Comparison of ENCODE assay signal across 15 mouse cellular contexts in genomic region chr6:145088451-145089113, GRCm38 (mm10). TPM values are rescaled to one million over a fixed set of nuclear protein-coding genes. Genes with fewer than 3 reads are reported as not detected.
DNase-seq lines count a peak whose midpoint lies in the region; ATAC-seq and TF ChIP-seq lines count a peak whose summit lies in the region.
"Had no signal": no experiment of that assay in that cellular context is flagged by ENCODE, and none has a peak within 500 bp of the region (broad histone marks: within the 10 kb centered on the region; RNA-seq: fewer than 3 reads in every experiment).

No protein-coding gene starts in this region.

- H3K79me2 ChIP-seq in heart, adult 2 months (replicated peaks; ENCODE audit: control insufficient read depth, insufficient read depth, low read length) = no peaks in the 10 kb centered on the region

- intact Hi-C loops in heart, adult 2 months (cut with DNase I) = loop anchor here (1.0 to 5.0 kb wide), 2 partner anchors 34 to 99 kb away; no protein-coding TSS in a partner anchor
- intact Hi-C loops in heart, postnatal 36 days (cut with DNase I) = loop anchor here (1.0 to 5.0 kb wide), 3 partner anchors 99 to 254 kb away; no protein-coding TSS in a partner anchor

- no peaks in the 10 kb centered on the region for H3K9me3 ChIP-seq in heart, embryonic 12.5 days (replicated peaks)
- no peaks in the 10 kb centered on the region for H3K9me3 ChIP-seq in lung, postnatal 0 days (ENCODE audit: low read length)
- H3K9me3 ChIP-seq in E14TG2a.4 (ENCODE audit: low read length) = no peaks in the 10 kb centered on the region
- no peaks in the 10 kb centered on the region for H3K9me3 ChIP-seq in liver, postnatal 0 days (ENCODE audit: low read length)
- H3K9me3 ChIP-seq: embryonic facial prominence, embryonic 12.5 days; heart, embryonic 10.5 days had no signal

- H3K36me3 ChIP-seq in heart, adult 2 months (ENCODE audit: control insufficient read depth, insufficient read depth, low read length) = no peaks in the 10 kb centered on the region
- H3K36me3 ChIP-seq in heart, embryonic 12.5 days = no peaks in the 10 kb centered on the region
- no peaks in the 10 kb centered on the region for H3K36me3 ChIP-seq in lung, postnatal 0 days (ENCODE audit: insufficient read depth, low read length)
- H3K36me3 ChIP-seq in E14TG2a.4 (ENCODE audit: insufficient read depth, low read length) = no peaks in the 10 kb centered on the region
- H3K36me3 ChIP-seq in liver, postnatal 0 days (replicated peaks; ENCODE audit: insufficient read depth, low read length) = no peaks in the 10 kb centered on the region
- H3K36me3 ChIP-seq: embryonic facial prominence, embryonic 12.5 days; G1E; heart, embryonic 10.5 days had no signal

- H3K9ac ChIP-seq in heart, adult 2 months (ENCODE audit: low read depth, low read length) = no peak overlapping the region
- no peak overlapping the region for H3K9ac ChIP-seq in heart, embryonic 12.5 days
- no peak overlapping the region for H3K9ac ChIP-seq in lung, postnatal 0 days (replicated peaks; ENCODE audit: low read depth)
- no peak overlapping the region for H3K9ac ChIP-seq in liver, postnatal 0 days (replicated peaks)
- H3K9ac ChIP-seq: embryonic facial prominence, embryonic 12.5 days had no signal

- H3K4me1 ChIP-seq in heart, adult 2 months (ENCODE audit: control insufficient read depth, insufficient read depth, low read length) = no peaks in the 10 kb centered on the region
- H3K4me1 ChIP-seq in heart, embryonic 12.5 days (replicated peaks) = peaks cover 4% of the 10 kb centered on the region
- no peaks in the 10 kb centered on the region for H3K4me1 ChIP-seq in lung, postnatal 0 days (ENCODE audit: insufficient read depth, low read depth, low read length)
- H3K4me1 ChIP-seq in lung, adult 2 months (ENCODE audit: control insufficient read depth, insufficient read depth, low read length) = no peaks in the 10 kb centered on the region
- peaks cover 62% of the 10 kb centered on the region for H3K4me1 ChIP-seq in E14TG2a.4 (replicated peaks; ENCODE audit: low read depth, low read length)
- H3K4me1 ChIP-seq in liver, postnatal 0 days (ENCODE audit: insufficient read depth) = no peaks in the 10 kb centered on the region
- H3K4me1 ChIP-seq: embryonic facial prominence, embryonic 12.5 days had no signal

- H3K27ac ChIP-seq in heart, adult 2 months = no peak overlapping the region
- H3K27ac ChIP-seq in heart, embryonic 12.5 days (ENCODE audit: poor library complexity, severe bottlenecking) = no peak overlapping the region
- H3K27ac ChIP-seq in lung, postnatal 0 days (ENCODE audit: low read length) = no peak overlapping the region
- H3K27ac ChIP-seq in liver, postnatal 0 days (ENCODE audit: low read depth) = no peak overlapping the region
- H3K27ac ChIP-seq: embryonic facial prominence, embryonic 12.5 days; heart, embryonic 10.5 days had no signal

- DNase-seq in heart, adult 2 months = no peak
- DNase-seq in lung, postnatal 0 days (ENCODE audit: low spot score) = peak; percentile 63
- DNase-seq in lung, adult 2 months = no peak
- DNase-seq in liver, postnatal 0 days = no peak
- no peak for DNase-seq in testis, postnatal 14 days (ENCODE audit: low spot score)
- no peak for DNase-seq in heart, postnatal 36 days
- DNase-seq: kidney, adult 11 months; lung, postnatal 14 days; right cerebral cortex, postnatal 4 days; thymus, adult 18-20 months had no signal

- no peak for TF ChIP-seq POLR2A in heart, adult 2 months (IDR thresholded peaks at IDR 0.05; ENCODE audit: insufficient read depth, low read depth, low read length)
- TF ChIP-seq POLR2A in lung, adult 2 months (IDR thresholded peaks at IDR 0.05; ENCODE audit: borderline replicate concordance, extremely low read depth, low read depth, low read length) = no peak

- ATAC-seq in heart, embryonic 12.5 days (ENCODE audit: insufficient number of reproducible peaks, low FRiP score) = no peak
- ATAC-seq in lung, postnatal 0 days = no peak
- ATAC-seq in liver, postnatal 0 days = no peak

- TF ChIP-seq EP300 in heart, adult 2 months (IDR thresholded peaks at IDR 0.05; ENCODE audit: insufficient read depth, low read depth, low read length) = no peak
- 0 out of 2 replicates have a peak, but pooled peaks have one; percentile 14 for TF ChIP-seq EP300 in lung, postnatal 0 days (IDR thresholded peaks at IDR 0.05)
- no peak for TF ChIP-seq EP300 in liver, postnatal 0 days (IDR thresholded peaks at IDR 0.05; ENCODE audit: low read depth)

- no peak overlapping the region for H3K4me3 ChIP-seq in heart, adult 2 months
- no peak overlapping the region for H3K4me3 ChIP-seq in heart, embryonic 12.5 days
- no peak overlapping the region for H3K4me3 ChIP-seq in lung, postnatal 0 days (ENCODE audit: low read depth, low read length)
- H3K4me3 ChIP-seq in lung, adult 2 months (replicated peaks; ENCODE audit: extremely low read depth, low read depth, low read length) = no peak overlapping the region
- H3K4me3 ChIP-seq in E14TG2a.4 (replicated peaks; ENCODE audit: low read length) = no peak overlapping the region
- H3K4me3 ChIP-seq in liver, postnatal 0 days (ENCODE audit: low read depth, low read length) = no peak overlapping the region
- H3K4me3 ChIP-seq: embryonic facial prominence, embryonic 12.5 days; heart, embryonic 10.5 days had no signal

- peak; percentile 86 for TF ChIP-seq CTCF in heart, adult 2 months (IDR thresholded peaks at IDR 0.05)
- peak; percentile 66 for TF ChIP-seq CTCF in lung, postnatal 0 days (IDR thresholded peaks at IDR 0.05)
- no peak for TF ChIP-seq CTCF in lung, adult 2 months (IDR thresholded peaks at IDR 0.05; ENCODE audit: insufficient read depth, low read length)
- peak; percentile 43 for TF ChIP-seq CTCF in E14TG2a.4 (conservative IDR thresholded peaks at IDR 0.05; ENCODE audit: low read length)
- TF ChIP-seq CTCF in liver, postnatal 0 days (IDR thresholded peaks at IDR 0.05; ENCODE audit: low read depth) = peak; percentile 68

- no peak overlapping the region for H3K4me2 ChIP-seq in heart, embryonic 12.5 days
- H3K4me2 ChIP-seq in lung, postnatal 0 days (replicated peaks; ENCODE audit: low read depth, low read length) = no peak overlapping the region
- H3K4me2 ChIP-seq in liver, postnatal 0 days (ENCODE audit: low read depth, low read length) = no peak overlapping the region
- H3K4me2 ChIP-seq: embryonic facial prominence, embryonic 12.5 days had no signal

- no peaks in the 10 kb centered on the region for H3K27me3 ChIP-seq in heart, adult 2 months (ENCODE audit: control insufficient read depth, insufficient read depth, low read length)
- H3K27me3 ChIP-seq in heart, embryonic 12.5 days (replicated peaks) = 0 out of 2 replicates have a peak, but pooled peaks cover 5% of the 10 kb centered on the region
- H3K27me3 ChIP-seq in lung, postnatal 0 days (replicated peaks; ENCODE audit: insufficient read depth, low read length) = no peaks in the 10 kb centered on the region
- no peaks in the 10 kb centered on the region for H3K27me3 ChIP-seq in E14TG2a.4 (ENCODE audit: insufficient read depth, low read length)
- H3K27me3 ChIP-seq in liver, postnatal 0 days (ENCODE audit: insufficient read depth, low read length) = no peaks in the 10 kb centered on the region
- H3K27me3 ChIP-seq: embryonic facial prominence, embryonic 12.5 days had no signal

- WGBS in heart, adult 2 months = 49% methylated on average over 4 of the region's 4 CpGs
- 46% methylated on average over 4 of the region's 4 CpGs for WGBS in heart, embryonic 12.5 days
- 44% methylated on average over 4 of the region's 4 CpGs for WGBS in lung, postnatal 0 days
- 48% methylated on average over 4 of the region's 4 CpGs for WGBS in lung, adult 2 months
- WGBS in liver, postnatal 0 days (ENCODE audit: insufficient replicate concordance) = 42% methylated on average over 4 of the region's 4 CpGs

RNA-seq across cellular contexts. Expression of gene Bcat1, which starts 12.6 kb away (rescaled TPM):
- 1 to 10 TPM in 1 of 2 experiments, under 1 TPM in 1; 0.86 to 1.0 TPM for total RNA-seq in heart, adult 2 months (2021)
- polyA plus RNA-seq in heart, adult 2 months (2012; rRNA removed) = 0.37 and 0.73 TPM in 2 replicates
- polyA plus RNA-seq in heart, embryonic 12.5 days (2016; fragmentation: Nextera tagmentation; extraction: Ambion mirVana) = 11.1 and 11.2 TPM in 2 replicates
- polyA plus RNA-seq in lung, postnatal 0 days (2015; fragmentation: Nextera tagmentation; extraction: Ambion mirVana) = 0.25 and 0.44 TPM in 2 replicates
- polyA plus RNA-seq in lung, adult 2 months (2012; rRNA removed) = 0.10 and 0.21 TPM in 2 replicates
- 0.46 and 0.81 TPM in 2 replicates for polyA plus RNA-seq in liver, postnatal 0 days (2015; fragmentation: Nextera tagmentation; extraction: Ambion mirVana)
- 1 to 10 TPM in 1 of 2 experiments, under 1 TPM in 1; 0.69 to 1.5 TPM for total RNA-seq in heart, postnatal 36 days (2021)
- polyA plus RNA-seq: G1E had no signal

RNA-seq across cellular contexts. Expression of gene Lrmp, which starts 26.9 kb away (rescaled TPM):
- 1 to 10 TPM; 1.1 to 1.9 TPM for total RNA-seq in heart, adult 2 months (2021)
- 2.9 and 4.6 TPM in 2 replicates for polyA plus RNA-seq in heart, adult 2 months (2012; rRNA removed)
- polyA plus RNA-seq in heart, embryonic 12.5 days (2016; fragmentation: Nextera tagmentation; extraction: Ambion mirVana) = 2.3 and 2.7 TPM in 2 replicates
- 2.8 and 3.9 TPM in 2 replicates for polyA plus RNA-seq in lung, postnatal 0 days (2015; fragmentation: Nextera tagmentation; extraction: Ambion mirVana)
- 12.3 and 15.2 TPM in 2 replicates for polyA plus RNA-seq in lung, adult 2 months (2012; rRNA removed)
- 26.8 and 28.0 TPM in 2 replicates for polyA plus RNA-seq in liver, postnatal 0 days (2015; fragmentation: Nextera tagmentation; extraction: Ambion mirVana)
- 1 to 10 TPM; 1.5 to 1.7 TPM for total RNA-seq in heart, postnatal 36 days (2021)
